Mouse (Mus musculus) hindlimb bud, embryonic 11.5 days (tissue): ENCODE results near the gene Reep1.
"Not testable (repeated sequence)": the region's sequence is repeated elsewhere in the genome, so short reads cannot be mapped to it uniquely, and the experiment has no call there.

Source experiments
- DNase-seq: peaks from one replicate; pipeline ENCODE4 v3.0.0-alpha.2; 2012; ENCODE audit warnings: low read depth, low spot score; ENCODE audit errors: extremely low spot score

Reep1 gene

DNA sequence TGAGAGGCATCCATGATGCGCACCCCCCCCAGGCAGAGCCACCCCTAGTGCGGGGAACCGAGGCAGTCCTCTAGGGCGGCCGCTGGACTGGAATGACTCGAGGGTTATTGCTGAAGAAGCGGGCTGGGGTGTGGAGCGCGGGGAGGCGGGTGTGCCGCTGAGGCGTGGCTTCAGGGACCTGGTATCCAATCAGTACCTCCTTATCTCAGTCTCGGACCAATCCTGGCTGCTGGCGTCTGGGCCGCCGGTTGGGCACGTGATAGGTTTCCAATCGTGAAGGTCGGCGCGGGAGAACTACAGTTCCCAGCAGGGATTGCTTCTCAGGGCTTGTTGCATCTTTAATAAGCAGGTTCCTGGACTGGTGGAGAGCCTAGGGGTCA is 124.2 kb downstream of the Reep1 start:
- DNase-seq, result peak; percentile 70

DNA sequence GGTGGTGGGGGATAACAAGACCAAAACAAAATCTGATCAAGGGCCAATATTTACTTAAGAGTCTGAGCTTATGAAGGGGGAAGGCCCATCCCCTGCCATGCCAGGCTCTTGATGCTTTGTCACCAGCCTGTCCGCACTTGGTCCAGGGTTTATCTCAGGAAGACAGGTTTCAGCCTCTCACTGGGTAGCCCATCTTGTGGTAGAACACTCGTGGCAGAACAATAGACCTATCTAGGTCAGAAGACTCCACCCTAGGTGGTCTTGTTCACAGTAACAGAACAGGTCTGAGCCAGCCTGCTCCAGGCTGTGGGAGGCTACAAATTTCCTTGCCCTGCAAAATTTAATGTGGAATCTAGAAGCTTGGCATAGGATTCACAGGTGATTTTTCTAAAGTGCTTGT is 129.4 kb downstream of the Reep1 start:
- DNase-seq, result no peak

DNA sequence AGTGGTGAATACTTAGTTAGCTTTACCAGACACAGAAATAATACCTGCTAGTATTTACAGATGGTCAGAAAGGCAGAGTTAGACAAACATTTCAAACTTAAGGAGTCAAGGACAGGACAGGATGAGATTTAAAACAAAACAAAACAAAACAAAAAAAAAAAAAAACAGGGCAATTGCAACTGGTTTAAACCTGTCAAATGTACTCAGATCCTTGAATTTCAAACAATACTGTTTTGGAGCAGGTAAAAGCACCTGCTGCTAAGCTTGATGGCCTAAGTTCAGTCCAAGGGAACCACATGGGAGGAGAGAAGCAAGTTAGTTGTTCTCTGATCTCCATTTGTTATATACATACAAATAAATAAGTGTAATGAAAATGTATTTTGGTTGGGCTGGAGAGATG is 132.5 kb downstream of the Reep1 start:
- no peak for DNase-seq

DNA sequence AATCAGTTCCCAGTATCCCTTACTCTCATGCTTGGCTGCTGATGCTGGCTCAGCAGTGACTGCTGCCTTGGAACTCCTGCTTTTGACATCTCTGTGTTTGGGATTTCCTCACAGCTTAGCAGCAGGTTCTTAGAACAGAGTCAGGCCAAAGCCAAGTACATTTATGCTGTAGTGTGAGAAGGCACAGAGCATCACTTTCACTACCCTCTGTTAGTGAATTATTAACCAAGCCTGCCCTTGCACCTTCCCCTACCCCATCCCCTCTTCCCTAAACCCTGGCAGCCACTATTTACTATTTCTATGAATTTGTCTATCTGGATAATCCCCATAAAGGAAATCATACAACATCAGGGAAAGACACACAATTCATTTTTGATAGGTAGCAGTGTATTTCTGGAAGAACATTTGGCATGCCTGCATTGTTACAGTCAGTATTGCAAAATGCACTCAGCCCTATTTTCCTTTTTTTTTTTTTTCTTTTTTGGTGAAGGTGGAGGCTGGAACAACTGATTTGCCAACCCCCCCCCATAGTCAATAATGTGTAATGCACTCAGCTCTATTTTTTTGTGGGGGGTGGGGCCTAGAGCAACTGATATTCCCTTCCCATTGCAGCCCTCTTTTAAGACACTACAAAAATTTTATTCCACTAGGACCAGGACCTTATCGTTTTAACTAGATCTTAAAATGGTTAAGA is 133.4 kb downstream of the Reep1 start:
- no peak for DNase-seq

DNA sequence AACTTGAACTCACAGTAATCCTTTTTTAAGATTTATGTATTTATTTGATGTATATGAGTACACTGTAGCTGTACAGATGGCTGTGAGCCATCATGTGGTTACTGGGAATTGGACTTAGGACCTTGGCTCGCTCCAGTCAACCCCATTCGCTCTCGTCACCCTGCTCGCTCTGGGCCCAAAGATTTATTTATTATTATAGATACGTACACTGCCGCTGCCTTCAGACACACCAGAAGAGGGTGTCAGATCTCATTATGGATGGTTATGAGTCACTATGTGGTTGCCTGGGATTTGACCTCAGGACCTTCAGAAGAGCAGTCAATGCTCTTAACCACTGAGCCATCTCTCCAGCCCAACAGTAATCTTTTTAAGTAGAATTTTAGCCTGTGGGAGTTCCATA is 139.5 kb downstream of the Reep1 start:
- not testable (repeated sequence) for DNase-seq
